Mouse (Mus musculus): ENCODE measurements around the gene Nhsl1. TPM values are rescaled to one million over a fixed set of nuclear protein-coding genes. Genes with fewer than 3 reads are reported as not detected.

Nhsl1 gene
- polyA plus RNA-seq, 1 experiment from 2014 or later: 0.78 TPM

- Histone ChIP-seq H3K27ac (ENCODE audit: low read length) (no peak overlapping the region), H3K4me3 (ENCODE audit: low read depth, low read length) (no peak overlapping the region), H3K9me3 (replicated peaks; ENCODE audit: control insufficient read depth, low read length) (no peaks in the 10 kb centered on the region), H3K36me3 (ENCODE audit: control insufficient read depth, insufficient read depth) (no peaks in the 10 kb centered on the region), H3K27me3 (ENCODE audit: control insufficient read depth, insufficient read depth, low read depth, low read length) (no peaks in the 10 kb centered on the region), H3K4me1 (ENCODE audit: control insufficient read depth, low read depth, low read length) (peaks cover 3% of the 10 kb centered on the region; the same call in 1 of the 2 replicates), H3K4me2 (ENCODE audit: low read depth, low read length) (no peak overlapping the region), H3K9ac (ENCODE audit: low read depth, low read length) (no peak overlapping the region)
- peak; percentile 50; the same call in 1 of the 2 replicates for ATAC-seq (ENCODE audit: low read depth)
- 34% methylated on average over 3 of the region's 3 CpGs for WGBS (ENCODE audit: insufficient replicate concordance)
Measured at GRCm38 (mm10) chr10:18454161-18454560, 135.4 kb downstream of the Nhsl1 start.

GRCm38 (mm10) chr10:18455301-18455920, 136.6 kb downstream of the Nhsl1 start:
- Histone ChIP-seq H3K4me3 (ENCODE audit: low read depth, low read length) (no peak overlapping the region), H3K27me3 (ENCODE audit: control insufficient read depth, insufficient read depth, low read depth, low read length) (no peaks in the 10 kb centered on the region), H3K9ac (ENCODE audit: low read depth, low read length) (no peak overlapping the region), H3K9me3 (replicated peaks; ENCODE audit: control insufficient read depth, low read length) (no peaks in the 10 kb centered on the region), H3K27ac (ENCODE audit: low read length) (no peak overlapping the region), H3K4me2 (ENCODE audit: low read depth, low read length) (no peak overlapping the region), H3K36me3 (ENCODE audit: control insufficient read depth, insufficient read depth) (no peaks in the 10 kb centered on the region), H3K4me1 (ENCODE audit: control insufficient read depth, low read depth, low read length) (peaks cover 3% of the 10 kb centered on the region; the same call in 1 of the 2 replicates)
- 71% methylated on average over 10 of the region's 10 CpGs for WGBS (ENCODE audit: insufficient replicate concordance)
- ATAC-seq (ENCODE audit: low read depth): no peak

GRCm38 (mm10) chr10:18457808-18458475, 139.2 kb downstream of the Nhsl1 start:
- H3K4me1 ChIP-seq (ENCODE audit: control insufficient read depth, low read depth, low read length): peaks cover 3% of the 10 kb centered on the region; the same call in 1 of the 2 replicates
- no peak overlapping the region for H3K9ac ChIP-seq (ENCODE audit: low read depth, low read length)
- no peaks in the 10 kb centered on the region for H3K9me3 ChIP-seq (replicated peaks; ENCODE audit: control insufficient read depth, low read length)
- no peak for ATAC-seq (ENCODE audit: low read depth)
- H3K4me3 ChIP-seq (ENCODE audit: low read depth, low read length): no peak overlapping the region
- no peaks in the 10 kb centered on the region for H3K36me3 ChIP-seq (ENCODE audit: control insufficient read depth, insufficient read depth)
- H3K4me2 ChIP-seq (ENCODE audit: low read depth, low read length): no peak overlapping the region
- no peak overlapping the region for H3K27ac ChIP-seq (ENCODE audit: low read length)
- no peaks in the 10 kb centered on the region for H3K27me3 ChIP-seq (ENCODE audit: control insufficient read depth, insufficient read depth, low read depth, low read length)
- 67% methylated on average over 8 of the region's 8 CpGs for WGBS (ENCODE audit: insufficient replicate concordance)

- Histone ChIP-seq H3K27ac (ENCODE audit: low read length) (no peak overlapping the region), H3K9me3 (replicated peaks; ENCODE audit: control insufficient read depth, low read length) (no peaks in the 10 kb centered on the region), H3K4me1 (ENCODE audit: control insufficient read depth, low read depth, low read length) (no peaks in the 10 kb centered on the region), H3K4me3 (ENCODE audit: low read depth, low read length) (no peak overlapping the region), H3K36me3 (ENCODE audit: control insufficient read depth, insufficient read depth) (no peaks in the 10 kb centered on the region), H3K9ac (ENCODE audit: low read depth, low read length) (no peak overlapping the region), H3K27me3 (ENCODE audit: control insufficient read depth, insufficient read depth, low read depth, low read length) (no peaks in the 10 kb centered on the region), H3K4me2 (ENCODE audit: low read depth, low read length) (no peak overlapping the region)
- WGBS (ENCODE audit: insufficient replicate concordance): 86% methylated on average over 13 of the region's 13 CpGs
- no peak for ATAC-seq (ENCODE audit: low read depth)
Measured at GRCm38 (mm10) chr10:18461336-18461735, 142.6 kb downstream of the Nhsl1 start.

- H3K27ac ChIP-seq (ENCODE audit: low read length): no peak overlapping the region
- H3K36me3 ChIP-seq (ENCODE audit: control insufficient read depth, insufficient read depth): no peaks in the 10 kb centered on the region
- no peaks in the 10 kb centered on the region for H3K4me1 ChIP-seq (ENCODE audit: control insufficient read depth, low read depth, low read length)
- H3K4me2 ChIP-seq (ENCODE audit: low read depth, low read length): no peak overlapping the region
- H3K27me3 ChIP-seq (ENCODE audit: control insufficient read depth, insufficient read depth, low read depth, low read length): no peaks in the 10 kb centered on the region
- WGBS (ENCODE audit: insufficient replicate concordance): 63% methylated on average over 23 of the region's 23 CpGs
- no peak overlapping the region for H3K9ac ChIP-seq (ENCODE audit: low read depth, low read length)
- H3K4me3 ChIP-seq (ENCODE audit: low read depth, low read length): no peak overlapping the region
- no peak for ATAC-seq (ENCODE audit: low read depth)
- no peaks in the 10 kb centered on the region for H3K9me3 ChIP-seq (replicated peaks; ENCODE audit: control insufficient read depth, low read length)
Measured at GRCm38 (mm10) chr10:18463071-18463841, 144.5 kb downstream of the Nhsl1 start.

GRCm38 (mm10) chr10:18468396-18468795, 149.6 kb downstream of the Nhsl1 start:
- WGBS (ENCODE audit: insufficient replicate concordance): 43% methylated on average over 4 of the region's 4 CpGs
- Histone ChIP-seq H3K4me3 (ENCODE audit: low read depth, low read length) (no peak overlapping the region), H3K4me2 (ENCODE audit: low read depth, low read length) (no peak overlapping the region), H3K27ac (ENCODE audit: low read length) (no peak overlapping the region), H3K4me1 (ENCODE audit: control insufficient read depth, low read depth, low read length) (no peaks in the 10 kb centered on the region), H3K9ac (ENCODE audit: low read depth, low read length) (no peak overlapping the region), H3K27me3 (ENCODE audit: control insufficient read depth, insufficient read depth, low read depth, low read length) (no peaks in the 10 kb centered on the region), H3K36me3 (ENCODE audit: control insufficient read depth, insufficient read depth) (no peaks in the 10 kb centered on the region), H3K9me3 (replicated peaks; ENCODE audit: control insufficient read depth, low read length) (no peaks in the 10 kb centered on the region)
- ATAC-seq (ENCODE audit: low read depth): no peak

GRCm38 (mm10) chr10:18469279-18470135, 150.7 kb downstream of the Nhsl1 start:
- no peak overlapping the region for H3K27ac ChIP-seq (ENCODE audit: low read length)
- no peaks in the 10 kb centered on the region for H3K27me3 ChIP-seq (ENCODE audit: control insufficient read depth, insufficient read depth, low read depth, low read length)
- peak; percentile 32; the same call in 1 of the 2 replicates for ATAC-seq (ENCODE audit: low read depth)

GRCm38 (mm10) chr10:18470351-18471060, 151.7 kb downstream of the Nhsl1 start:
- ATAC-seq (ENCODE audit: low read depth): no peak
- Histone ChIP-seq H3K27ac (ENCODE audit: low read length) (no peak overlapping the region), H3K4me3 (ENCODE audit: low read depth, low read length) (no peak overlapping the region), H3K4me2 (ENCODE audit: low read depth, low read length) (no peak overlapping the region), H3K27me3 (ENCODE audit: control insufficient read depth, insufficient read depth, low read depth, low read length) (no peaks in the 10 kb centered on the region), H3K4me1 (ENCODE audit: control insufficient read depth, low read depth, low read length) (no peaks in the 10 kb centered on the region), H3K9ac (ENCODE audit: low read depth, low read length) (no peak overlapping the region), H3K36me3 (ENCODE audit: control insufficient read depth, insufficient read depth) (no peaks in the 10 kb centered on the region), H3K9me3 (replicated peaks; ENCODE audit: control insufficient read depth, low read length) (no peaks in the 10 kb centered on the region)
- 59% methylated on average over 20 of the region's 20 CpGs for WGBS (ENCODE audit: insufficient replicate concordance)

More at GRCm38 (mm10) chr10:18469279-18470135, 150.7 kb downstream of the Nhsl1 start:
- peak overlapping the region; percentile 46 for H3K4me2 ChIP-seq (ENCODE audit: low read depth, low read length)
- no peak overlapping the region for H3K9ac ChIP-seq (ENCODE audit: low read depth, low read length)
- no peaks in the 10 kb centered on the region for H3K9me3 ChIP-seq (replicated peaks; ENCODE audit: control insufficient read depth, low read length)
- WGBS (ENCODE audit: insufficient replicate concordance): 5% methylated on average over 17 of the region's 17 CpGs
- H3K4me3 ChIP-seq (ENCODE audit: low read depth, low read length): peak overlapping the region; percentile 25; the same call in 1 of the 2 replicates
- no peaks in the 10 kb centered on the region for H3K36me3 ChIP-seq (ENCODE audit: control insufficient read depth, insufficient read depth)
- H3K4me1 ChIP-seq (ENCODE audit: control insufficient read depth, low read depth, low read length): no peaks in the 10 kb centered on the region

All from liver, embryonic 16.5 days (tissue).